ENCODE assay signal across 25 mouse cellular contexts in the genomic region with DNA sequence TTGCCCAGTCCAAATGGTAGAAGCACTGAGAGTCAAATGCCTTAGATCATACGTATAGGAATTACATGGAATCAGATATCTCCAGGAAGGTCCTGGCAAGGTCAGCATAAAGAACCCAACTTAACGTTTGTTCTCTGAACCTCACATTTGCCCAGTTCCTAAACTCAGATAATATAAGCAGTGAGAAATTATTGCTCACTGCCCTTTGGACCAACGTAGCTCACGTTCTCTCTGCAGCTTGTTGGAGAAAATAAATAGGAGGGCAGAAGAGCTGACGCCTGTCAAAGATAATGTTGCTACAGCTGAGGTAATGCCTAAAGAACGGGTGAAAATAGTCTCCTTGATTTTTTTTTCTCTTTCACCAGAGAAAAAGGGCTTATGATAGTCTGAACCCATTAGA.
DNase-seq lines count a peak whose midpoint lies in the region; ATAC-seq and TF ChIP-seq lines count a peak whose summit lies in the region.
"Had no signal": no experiment of that assay in that cellular context is flagged by ENCODE, and none has a peak within 500 bp of the region (broad histone marks: within the 10 kb centered on the region; RNA-seq: fewer than 3 reads in every experiment).

No protein-coding gene starts in this region.

- no peak overlapping the region for H3K4me2 ChIP-seq in forebrain, embryonic 14.5 days (ENCODE audit: low read length)
- H3K4me2 ChIP-seq in forebrain, embryonic 12.5 days: no peak overlapping the region
- no peak overlapping the region for H3K4me2 ChIP-seq in lung, embryonic 15.5 days
- no peak overlapping the region for H3K4me2 ChIP-seq in intestine, embryonic 16.5 days (ENCODE audit: low read depth, low read length)
- H3K4me2 ChIP-seq: embryonic facial prominence, embryonic 12.5 days; forebrain, embryonic 13.5 days had no signal

- no peak overlapping the region for H3K9ac ChIP-seq in forebrain, embryonic 14.5 days (ENCODE audit: low read length)
- H3K9ac ChIP-seq in forebrain, embryonic 12.5 days: no peak overlapping the region
- H3K9ac ChIP-seq in lung, embryonic 15.5 days: no peak overlapping the region
- no peak overlapping the region for H3K9ac ChIP-seq in intestine, embryonic 16.5 days (ENCODE audit: low read depth, low read length)
- H3K9ac ChIP-seq: embryonic facial prominence, embryonic 12.5 days; forebrain, embryonic 13.5 days had no signal

- ATAC-seq in forebrain, embryonic 14.5 days: no peak
- ATAC-seq in forebrain, embryonic 12.5 days (ENCODE audit: low FRiP score): no peak
- no peak for ATAC-seq in lung, embryonic 15.5 days (ENCODE audit: borderline replicate concordance, extremely low read depth, low FRiP score, low TSS enrichment)
- peak; percentile 71; the same call in 1 of the 2 replicates for ATAC-seq in intestine, embryonic 16.5 days
- ATAC-seq: activated CD4-positive, CD25-positive, alpha-beta regulatory T cell, adult 4 months; CD4-positive, CD25-positive, alpha-beta regulatory T cell, adult 4 months; Patski had no signal

- 69% methylated on average over 6 of the region's 6 CpGs for WGBS in forebrain, embryonic 14.5 days
- 67% methylated on average over 6 of the region's 6 CpGs for WGBS in forebrain, embryonic 12.5 days
- 20% methylated on average over 6 of the region's 6 CpGs for WGBS in lung, embryonic 15.5 days
- 34% methylated on average over 6 of the region's 6 CpGs for WGBS in intestine, embryonic 16.5 days

- no peak for TF ChIP-seq CTCF in layer of hippocampus, adult 2 months (conservative IDR thresholded peaks at IDR 0.05)

- no peak overlapping the region for H3K4me3 ChIP-seq in forebrain, embryonic 14.5 days (ENCODE audit: low read depth, low read length)
- H3K4me3 ChIP-seq in forebrain, embryonic 12.5 days (replicated peaks): no peak overlapping the region
- no peak overlapping the region for H3K4me3 ChIP-seq in layer of hippocampus, adult 2 months
- no peak overlapping the region for H3K4me3 ChIP-seq in lung, embryonic 15.5 days
- no peak overlapping the region for H3K4me3 ChIP-seq in intestine, embryonic 16.5 days (ENCODE audit: low read length)
- H3K4me3 ChIP-seq: embryonic facial prominence, embryonic 10.5 days; embryonic facial prominence, embryonic 12.5 days; forebrain, embryonic 10.5 days; forebrain, embryonic 13.5 days had no signal

- H3K36me3 ChIP-seq in forebrain, embryonic 14.5 days (ENCODE audit: control insufficient read depth, insufficient read depth, low read length): no peaks in the 10 kb centered on the region
- no peaks in the 10 kb centered on the region for H3K36me3 ChIP-seq in forebrain, embryonic 12.5 days (replicated peaks)
- no peaks in the 10 kb centered on the region for H3K36me3 ChIP-seq in lung, embryonic 15.5 days
- H3K36me3 ChIP-seq in intestine, embryonic 16.5 days (ENCODE audit: control insufficient read depth, insufficient read depth, low read length): no peaks in the 10 kb centered on the region
- H3K36me3 ChIP-seq: embryonic facial prominence, embryonic 10.5 days; embryonic facial prominence, embryonic 12.5 days; forebrain, embryonic 10.5 days; G1E had no signal

- H3K4me1 ChIP-seq in forebrain, embryonic 14.5 days (ENCODE audit: control insufficient read depth, insufficient read depth, low read length): no peaks in the 10 kb centered on the region
- peaks cover 7% of the 10 kb centered on the region; the same call in 1 of the 2 replicates for H3K4me1 ChIP-seq in forebrain, embryonic 12.5 days
- H3K4me1 ChIP-seq in lung, embryonic 15.5 days: no peaks in the 10 kb centered on the region
- no peaks in the 10 kb centered on the region for H3K4me1 ChIP-seq in intestine, embryonic 16.5 days (ENCODE audit: control insufficient read depth, insufficient read depth, low read length)

- H3K27ac ChIP-seq in forebrain, embryonic 14.5 days (ENCODE audit: low read depth, low read length): 0 out of 2 replicates have a peak overlapping the region, but pooled peaks have one; percentile 15
- no peak overlapping the region for H3K27ac ChIP-seq in forebrain, embryonic 12.5 days
- H3K27ac ChIP-seq in layer of hippocampus, adult 2 months: peak overlapping the region; percentile 20; the same call in 1 of the 2 replicates
- H3K27ac ChIP-seq in lung, embryonic 15.5 days: peak overlapping the region; percentile 23; the same call in 1 of the 2 replicates
- H3K27ac ChIP-seq in intestine, embryonic 16.5 days (ENCODE audit: low read length): no peak overlapping the region
- H3K27ac ChIP-seq: embryonic facial prominence, embryonic 10.5 days; embryonic facial prominence, embryonic 12.5 days; forebrain, embryonic 10.5 days; forebrain, embryonic 13.5 days had no signal

- no peak for DNase-seq in forebrain, embryonic 14.5 days (ENCODE audit: low spot score)
- DNase-seq in layer of hippocampus, adult 2 months (ENCODE audit: low spot score in 2 of 2): no peak
- no peak for DNase-seq in layer of hippocampus, postnatal 25 days (ENCODE audit: extremely low spot score in 1 of 2, low spot score in 1 of 2)
- no peak for DNase-seq in lung, adult 18-20 months
- DNase-seq: adrenal gland, adult 8-10 months; adrenal gland, postnatal 14 days; adrenal gland, postnatal 36 days; B cell, adult 2 months; cerebellum, adult 11-12 months; cerebellum, adult 2 months; cerebellum, adult 9-10 months; cerebellum, postnatal 10 days; cerebellum, postnatal 25 days had no signal

- no peaks in the 10 kb centered on the region; the same call in 1 of the 2 replicates for H3K27me3 ChIP-seq in forebrain, embryonic 14.5 days (replicated peaks; ENCODE audit: control insufficient read depth, insufficient read depth, low read length)
- no peaks in the 10 kb centered on the region; the same call in 1 of the 2 replicates for H3K27me3 ChIP-seq in forebrain, embryonic 12.5 days
- H3K27me3 ChIP-seq in lung, embryonic 15.5 days: no peaks in the 10 kb centered on the region
- H3K27me3 ChIP-seq in intestine, embryonic 16.5 days (replicated peaks; ENCODE audit: control insufficient read depth, insufficient read depth, low read length): no peaks in the 10 kb centered on the region
- H3K27me3 ChIP-seq: CH12.LX; embryonic facial prominence, embryonic 12.5 days; forebrain, embryonic 13.5 days; Patski had no signal

- no peaks in the 10 kb centered on the region for H3K9me3 ChIP-seq in forebrain, embryonic 14.5 days (replicated peaks; ENCODE audit: control insufficient read depth, low read length)
- H3K9me3 ChIP-seq in forebrain, embryonic 12.5 days: no peaks in the 10 kb centered on the region
- H3K9me3 ChIP-seq in lung, embryonic 15.5 days: no peaks in the 10 kb centered on the region
- no peaks in the 10 kb centered on the region for H3K9me3 ChIP-seq in intestine, embryonic 16.5 days (ENCODE audit: control insufficient read depth, low read length)
- H3K9me3 ChIP-seq: embryonic facial prominence, embryonic 10.5 days; forebrain, embryonic 10.5 days; forebrain, embryonic 13.5 days had no signal

Comparison
In these comparisons a context has a peak if more than half of its experiments do, and no peak if none do; other contexts are left out.
1. H3K27ac ChIP-seq: peak in forebrain, embryonic 14.5 days (single experiment), layer of hippocampus, adult 2 months (single experiment) and lung, embryonic 15.5 days (single experiment); none in forebrain, embryonic 12.5 days (single experiment) and intestine, embryonic 16.5 days (single experiment).